Mouse (Mus musculus) common myeloid progenitor, adult 5-6 weeks (primary cell): ENCODE data around the gene Tcf20. TPM values are rescaled to one million over a fixed set of nuclear protein-coding genes. Genes with fewer than 3 reads are reported as not detected.

ENCODE experiments used
- ATAC-seq: replicated peaks from 2 replicates; pipeline ENCODE4 v1.8.0; 2016; ENCODE audit warnings: low read depth, mild to moderate bottlenecking, moderate TSS enrichment, inconsistent platforms; ENCODE audit not compliant: poor library complexity, severe bottlenecking
- total RNA-seq: library from RNA; stranded (forward); fragments of 200-1000, 187-1606 nt; gene quantifications from 2 replicates; pipeline ENCODE4 v1.2.3, GENCODE M21; 2017

Gene Tcf20
- total RNA-seq, 1 experiment from 2014 or later: 101 TPM

DNA sequence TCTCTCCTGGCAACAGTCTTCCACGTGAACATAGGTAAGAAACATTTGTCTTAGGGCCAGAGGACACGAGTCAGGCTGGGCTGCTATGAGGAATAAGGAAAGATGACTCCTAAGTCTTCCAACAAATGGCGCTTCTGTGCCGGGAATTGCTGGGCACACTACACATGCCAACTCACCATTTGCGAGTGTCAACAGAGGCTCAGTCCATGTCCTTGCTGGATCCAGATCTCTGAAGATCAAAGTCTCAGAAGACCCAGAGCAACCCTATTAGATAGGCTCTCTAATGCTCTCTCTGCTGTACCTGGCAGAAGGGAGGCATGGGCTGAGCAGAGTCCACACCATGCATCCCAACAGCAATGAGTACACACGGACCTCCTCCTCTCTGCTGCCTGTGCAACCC, 222.8 kb downstream of the Tcf20 start:
- ATAC-seq: no peak

DNA sequence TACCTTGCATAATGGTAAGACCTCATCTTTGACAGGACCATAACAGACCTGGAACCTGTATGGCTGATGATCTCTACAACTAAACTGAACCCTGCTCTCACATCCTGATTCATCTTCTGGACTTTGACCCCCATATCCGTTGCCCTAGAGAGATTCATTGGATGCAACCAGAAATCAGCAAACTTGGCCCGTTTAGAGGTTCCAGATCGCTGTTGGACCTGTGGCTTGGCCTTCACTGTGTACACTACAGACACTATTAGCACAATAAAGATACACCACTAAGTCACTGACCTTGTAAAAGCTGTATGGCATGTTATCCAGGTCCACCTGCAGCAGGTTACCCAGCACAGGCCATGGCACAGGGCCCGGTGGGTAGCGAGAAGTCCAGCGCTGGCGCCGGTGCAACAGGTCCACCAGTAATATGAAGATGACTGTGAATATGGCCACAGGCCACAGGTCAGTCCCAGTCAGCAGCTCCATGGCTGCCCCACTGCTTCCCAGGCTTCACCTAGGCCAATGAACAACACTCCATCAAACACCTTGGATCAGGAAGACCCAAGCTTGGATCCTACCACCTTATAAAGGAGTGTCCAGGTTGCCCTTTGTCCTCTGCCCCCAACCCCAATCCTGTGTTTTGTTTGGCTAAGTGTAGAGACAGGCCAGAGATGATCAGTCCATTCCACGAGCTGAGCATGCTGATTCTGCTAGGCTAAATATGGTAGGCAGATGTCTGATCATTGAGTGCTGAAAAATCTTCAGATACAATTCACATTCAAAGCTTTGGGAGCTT, 223.8 kb downstream of the Tcf20 start, which contains the start of gene Cyp2d40:
Gene Cyp2d40 (minus strand): TSS at position 553 of the 790 bp plus-strand sequence.
- ATAC-seq: no peak

Other genes with a start within 250 kb of the Tcf20 start
- not detected in 2 replicates for gene Cyp2d40, start 223.7 kb downstream of the Tcf20 start, total RNA-seq
- gene Cyp2d26, start 193.6 kb downstream of the Tcf20 start, total RNA-seq: not detected in 2 replicates
- 23.1 and 25.0 TPM in 2 replicates for gene Nfam1, start 45.4 kb upstream of the Tcf20 start, total RNA-seq
- 30.7 and 35.2 TPM in 2 replicates for gene Serhl, start 101.6 kb upstream of the Tcf20 start, total RNA-seq
- gene Rrp7a, start 134.9 kb upstream of the Tcf20 start, total RNA-seq: 87.5 and 106 TPM in 2 replicates
- gene Poldip3, start 161.5 kb upstream of the Tcf20 start, total RNA-seq: 70.1 and 94.4 TPM in 2 replicates
- 31.7 and 34.9 TPM in 2 replicates for gene Cyb5r3, start 184.7 kb upstream of the Tcf20 start, total RNA-seq